Mouse (Mus musculus): Measurements from ENCODE around the gene Ripor2. TPM values are rescaled to one million over a fixed set of nuclear protein-coding genes. Genes with fewer than 3 reads are reported as not detected.

Ripor2 gene
- polyA plus RNA-seq, 1 experiment from 2014 or later: 3.1 TPM

DNA sequence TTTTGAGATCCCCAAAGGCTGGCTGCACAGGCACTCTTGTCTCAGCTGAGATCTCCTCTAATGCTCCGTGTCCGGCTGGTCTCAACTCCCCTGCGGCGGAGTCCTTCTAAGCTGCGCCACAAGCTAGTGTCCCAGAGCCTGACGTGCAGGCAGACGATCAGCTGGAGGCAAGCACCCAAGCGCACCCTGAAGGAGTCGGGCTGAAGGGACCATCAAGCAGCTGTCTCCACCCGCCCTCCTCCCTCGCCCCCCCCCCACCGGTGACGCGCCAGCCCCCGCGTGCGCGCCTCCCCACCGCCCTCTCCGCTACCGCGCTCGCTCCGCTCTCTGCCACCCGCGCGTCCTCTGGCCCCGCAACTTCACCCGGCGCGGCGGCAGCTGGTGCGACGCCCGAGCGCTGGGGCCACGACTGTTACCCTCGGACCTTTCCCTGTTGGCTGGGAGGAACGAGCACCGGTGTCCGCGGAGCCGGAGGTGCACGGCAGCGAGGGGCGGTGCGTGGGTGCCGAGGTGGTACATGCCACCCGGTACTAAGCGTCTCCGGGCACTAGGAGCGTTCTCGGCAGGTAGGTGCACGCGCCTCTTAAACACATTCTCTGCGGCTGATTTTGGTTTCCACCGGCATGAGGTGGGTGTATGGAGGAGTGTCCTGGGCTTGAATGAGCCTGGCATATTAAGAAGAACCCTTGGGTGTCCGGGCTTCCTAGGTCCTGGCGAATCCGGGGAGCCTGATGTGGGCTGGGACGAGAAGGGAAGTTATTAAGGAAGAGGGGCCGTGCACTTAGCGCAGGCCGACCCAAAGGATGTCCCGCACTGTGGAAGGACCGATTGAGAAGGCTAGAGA is 56.6 kb downstream of the Ripor2 start:
- Histone ChIP-seq H3K27ac (ENCODE audit: low read length) (no peak overlapping the region), H3K27me3 (replicated peaks; ENCODE audit: insufficient read depth, low read length) (no peaks in the 10 kb centered on the region), H3K9ac (replicated peaks; ENCODE audit: low read depth) (peak overlapping the region; percentile 26; the same call in 1 of the 2 replicates), H3K36me3 (ENCODE audit: insufficient read depth, low read length) (no peaks in the 10 kb centered on the region), H3K9me3 (ENCODE audit: low read length) (no peaks in the 10 kb centered on the region), H3K4me3 (ENCODE audit: low read depth, low read length) (peak overlapping the region; percentile 54), H3K4me2 (replicated peaks; ENCODE audit: low read depth, low read length) (peak overlapping the region; percentile 99), H3K4me1 (ENCODE audit: insufficient read depth, low read depth, low read length) (peaks cover 9% of the 10 kb centered on the region; the same call in 1 of the 2 replicates)
- under 1% methylated on average over 61 of the region's 66 CpGs for WGBS
- ATAC-seq: peak; percentile 59
- no peak for TF ChIP-seq CTCF (IDR thresholded peaks at IDR 0.05)
- TF ChIP-seq EP300 (IDR thresholded peaks at IDR 0.05): no peak
- no peak for DNase-seq (ENCODE audit: low spot score)

DNA sequence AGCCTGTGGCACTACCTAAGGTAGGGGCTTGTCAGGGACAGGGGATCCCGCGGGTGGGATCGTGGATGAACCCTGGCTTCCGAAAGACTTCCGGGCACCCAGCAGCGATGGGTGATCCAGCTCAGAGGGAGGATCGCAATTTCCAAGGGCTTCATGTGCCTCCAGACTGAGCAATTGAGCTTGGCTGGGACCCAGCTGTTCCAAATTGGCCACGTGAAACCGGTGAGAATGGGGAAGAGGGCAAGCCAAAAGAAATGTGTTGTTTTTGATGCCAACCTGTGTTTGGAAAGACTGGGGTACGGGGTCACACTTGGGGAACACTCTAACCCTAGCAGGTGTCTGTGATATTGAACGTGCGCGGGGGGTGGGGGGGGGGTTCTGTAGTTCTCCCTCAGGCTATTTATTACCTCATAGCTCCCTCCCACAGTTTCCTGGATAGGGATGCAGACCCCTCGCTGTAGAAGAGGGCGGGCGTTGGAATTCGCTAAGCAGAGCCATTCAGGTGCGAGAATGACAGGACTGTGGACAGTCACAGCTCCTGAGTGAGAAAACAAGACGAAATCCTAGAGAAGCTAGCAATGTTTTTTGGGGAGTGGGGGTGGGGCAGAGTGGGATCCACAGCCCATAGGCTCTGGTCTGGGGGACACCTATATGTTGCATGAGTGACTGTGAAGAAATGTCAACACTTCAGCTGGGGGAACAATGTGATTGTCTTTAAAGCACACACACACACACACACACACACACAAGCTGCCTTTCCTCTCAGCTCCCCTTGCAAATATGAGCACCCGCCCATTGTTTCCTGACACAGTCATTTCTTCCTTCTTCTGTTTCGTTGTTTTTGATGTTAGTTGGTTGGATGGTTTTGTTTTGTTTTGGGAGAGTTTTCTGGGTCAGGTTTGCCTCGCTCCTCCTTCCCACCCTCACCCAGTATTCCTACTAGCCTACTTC is 57.5 kb downstream of the Ripor2 start:
- 13% methylated on average over 22 of the region's 22 CpGs for WGBS
- no peak overlapping the region for H3K27ac ChIP-seq (ENCODE audit: low read length)

DNA sequence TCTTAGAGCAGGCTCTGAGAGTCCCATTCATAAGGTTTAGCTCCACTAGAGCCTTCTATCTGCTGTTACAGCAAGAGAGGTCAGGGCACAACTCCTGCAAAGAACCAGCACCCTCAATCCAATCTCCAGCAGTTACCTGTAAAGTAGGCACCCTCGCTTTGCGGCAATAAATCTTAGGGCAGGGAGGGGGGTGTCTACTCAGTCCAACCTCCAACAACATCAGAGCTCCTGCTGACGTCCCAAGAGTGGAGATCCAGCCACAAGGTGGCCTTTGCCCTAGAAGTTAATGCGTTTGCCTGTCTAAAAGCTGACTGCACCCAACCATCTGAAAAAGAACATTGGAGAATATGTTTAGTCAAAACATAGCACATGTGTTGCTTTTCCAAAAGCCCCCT is 58.2 kb downstream of the Ripor2 start:
- Histone ChIP-seq H3K4me1 (ENCODE audit: insufficient read depth, low read depth, low read length) (peaks cover 9% of the 10 kb centered on the region; the same call in 1 of the 2 replicates), H3K4me3 (ENCODE audit: low read depth, low read length) (no peak overlapping the region), H3K9me3 (ENCODE audit: low read length) (no peaks in the 10 kb centered on the region), H3K27me3 (replicated peaks; ENCODE audit: insufficient read depth, low read length) (no peaks in the 10 kb centered on the region), H3K36me3 (ENCODE audit: insufficient read depth, low read length) (no peaks in the 10 kb centered on the region), H3K4me2 (replicated peaks; ENCODE audit: low read depth, low read length) (0 out of 2 replicates have a peak overlapping the region, but pooled peaks have one; percentile 8), H3K27ac (ENCODE audit: low read length) (no peak overlapping the region), H3K9ac (replicated peaks; ENCODE audit: low read depth) (no peak overlapping the region)
- ATAC-seq (no peak), DNase-seq (ENCODE audit: low spot score) (no peak)
- 57% methylated on average over 4 of the region's 4 CpGs for WGBS
- TF ChIP-seq EP300 (IDR thresholded peaks at IDR 0.05) (no peak), CTCF (IDR thresholded peaks at IDR 0.05) (peak; percentile 27; the same call in 1 of the 2 replicates)

More for the DNA sequence above, 57.5 kb downstream of the Ripor2 start:
- TF ChIP-seq EP300 (IDR thresholded peaks at IDR 0.05) (no peak), CTCF (IDR thresholded peaks at IDR 0.05) (no peak)
- H3K9me3 ChIP-seq (ENCODE audit: low read length): no peaks in the 10 kb centered on the region
- DNase-seq (ENCODE audit: low spot score) (no peak), ATAC-seq (0 out of 2 replicates have a peak, but pooled peaks have one; percentile 7)
- H3K36me3 ChIP-seq (ENCODE audit: insufficient read depth, low read length): no peaks in the 10 kb centered on the region
- no peaks in the 10 kb centered on the region for H3K27me3 ChIP-seq (replicated peaks; ENCODE audit: insufficient read depth, low read length)
- H3K4me1 ChIP-seq (ENCODE audit: insufficient read depth, low read depth, low read length): peaks cover 9% of the 10 kb centered on the region; the same call in 1 of the 2 replicates
- H3K4me2 ChIP-seq (replicated peaks; ENCODE audit: low read depth, low read length): peak overlapping the region; percentile 99
- H3K4me3 ChIP-seq (ENCODE audit: low read depth, low read length): peak overlapping the region; percentile 54
- H3K9ac ChIP-seq (replicated peaks; ENCODE audit: low read depth): no peak overlapping the region; the same call in 1 of the 2 replicates

DNA sequence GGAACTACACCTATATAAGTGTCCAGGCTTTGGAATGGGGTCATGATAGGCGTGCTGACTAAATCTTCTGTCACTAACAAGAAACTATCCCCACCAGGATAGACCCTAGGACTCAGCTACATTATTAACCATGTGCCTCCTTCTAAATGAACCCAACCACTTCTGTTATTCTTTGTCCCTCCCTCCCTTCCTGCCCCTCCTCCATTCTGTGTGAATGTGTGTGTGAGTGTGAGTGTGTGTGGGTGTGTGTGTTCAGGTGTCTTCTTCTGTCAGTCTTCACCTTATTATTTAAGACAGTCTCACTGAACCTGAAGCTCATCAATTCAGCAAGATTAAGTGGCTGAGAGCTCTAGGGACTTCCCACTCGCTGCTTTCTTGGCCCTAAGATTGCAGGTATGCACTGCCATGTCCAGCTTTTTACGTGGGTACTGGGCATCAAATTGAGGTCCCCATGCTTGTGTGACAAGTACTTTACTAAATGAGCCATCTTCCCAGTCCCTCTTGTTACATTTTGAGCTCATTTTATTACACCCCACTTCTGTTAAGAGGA is 58.9 kb downstream of the Ripor2 start:
- H3K27ac ChIP-seq (ENCODE audit: low read length): no peak overlapping the region
- DNase-seq (ENCODE audit: low spot score) (no peak), ATAC-seq (no peak)
- TF ChIP-seq CTCF (IDR thresholded peaks at IDR 0.05) (no peak), EP300 (IDR thresholded peaks at IDR 0.05) (no peak)
- 78% methylated on average over 3 of the region's 3 CpGs for WGBS
- H3K9me3 ChIP-seq (ENCODE audit: low read length): no peaks in the 10 kb centered on the region
- H3K27me3 ChIP-seq (replicated peaks; ENCODE audit: insufficient read depth, low read length): no peaks in the 10 kb centered on the region
- peaks cover 9% of the 10 kb centered on the region; the same call in 1 of the 2 replicates for H3K4me1 ChIP-seq (ENCODE audit: insufficient read depth, low read depth, low read length)
- H3K36me3 ChIP-seq (ENCODE audit: insufficient read depth, low read length): no peaks in the 10 kb centered on the region
- H3K4me3 ChIP-seq (ENCODE audit: low read depth, low read length): no peak overlapping the region
- no peak overlapping the region for H3K4me2 ChIP-seq (replicated peaks; ENCODE audit: low read depth, low read length)
- no peak overlapping the region for H3K9ac ChIP-seq (replicated peaks; ENCODE audit: low read depth)

DNA sequence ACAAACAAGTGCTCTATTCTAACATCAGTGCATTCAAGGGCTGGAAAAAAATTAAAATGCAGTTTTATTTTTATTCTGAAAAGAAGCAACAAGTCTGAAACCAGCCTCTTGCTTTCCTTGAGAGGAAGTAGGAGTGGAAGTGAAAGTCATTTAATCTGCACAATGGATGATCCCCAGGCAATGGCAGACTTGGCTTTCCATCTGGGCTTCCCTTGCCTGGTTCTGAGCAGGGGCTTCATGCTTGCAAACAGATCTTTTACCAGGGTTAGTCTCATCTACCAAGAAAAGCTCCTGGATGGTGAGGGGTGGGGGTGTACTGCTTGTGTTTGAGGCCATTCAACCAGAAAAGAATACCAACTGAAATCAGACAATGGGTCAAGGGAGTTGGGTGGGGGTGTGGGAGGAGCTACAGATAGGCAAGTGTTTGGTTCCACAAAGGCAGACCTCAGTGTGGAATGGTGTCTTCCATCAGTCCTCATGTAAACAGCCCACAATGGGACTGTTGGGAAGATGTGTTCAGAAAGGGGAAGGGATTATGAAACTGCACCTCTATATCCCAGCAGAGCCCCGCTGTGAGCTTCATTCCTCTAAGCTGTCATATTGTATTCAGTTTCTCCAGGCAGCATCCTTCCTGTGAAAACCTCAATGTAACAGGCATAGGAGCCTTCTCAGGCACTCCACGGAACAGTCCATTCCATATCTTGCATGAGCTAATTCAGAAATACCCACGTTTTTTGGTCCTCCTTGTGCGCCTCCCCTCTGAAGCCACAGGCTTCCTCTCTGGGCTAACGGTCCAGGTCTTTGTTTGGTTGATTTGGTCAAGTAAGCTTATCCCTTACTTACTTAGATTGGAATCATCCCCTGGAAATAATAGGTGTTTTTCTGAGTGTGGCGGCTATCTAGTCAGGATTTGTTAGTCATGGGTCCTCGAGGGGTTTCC is 59.8 kb downstream of the Ripor2 start:
- H3K4me2 ChIP-seq (replicated peaks; ENCODE audit: low read depth, low read length): no peak overlapping the region
- ATAC-seq (no peak), DNase-seq (ENCODE audit: low spot score) (no peak)
- H3K4me3 ChIP-seq (ENCODE audit: low read depth, low read length): no peak overlapping the region
- no peaks in the 10 kb centered on the region for H3K9me3 ChIP-seq (ENCODE audit: low read length)
- H3K36me3 ChIP-seq (ENCODE audit: insufficient read depth, low read length): no peaks in the 10 kb centered on the region
- H3K4me1 ChIP-seq (ENCODE audit: insufficient read depth, low read depth, low read length): peaks cover 9% of the 10 kb centered on the region; the same call in 1 of the 2 replicates
- WGBS: 50% methylated on average over 7 of the region's 7 CpGs
- no peak overlapping the region for H3K27ac ChIP-seq (ENCODE audit: low read length)
- no peak overlapping the region for H3K9ac ChIP-seq (replicated peaks; ENCODE audit: low read depth)
- no peaks in the 10 kb centered on the region for H3K27me3 ChIP-seq (replicated peaks; ENCODE audit: insufficient read depth, low read length)
- TF ChIP-seq CTCF (IDR thresholded peaks at IDR 0.05) (no peak), EP300 (IDR thresholded peaks at IDR 0.05) (no peak)
